Mouse (Mus musculus): Measurements from ENCODE around the gene Aprt.

Gene Aprt

GRCm38 (mm10) chr8:122564363-122565352, 12.1 kb downstream of the Aprt start:
- DNase-seq (ENCODE audit: low read depth, low spot score) = no peak

GRCm38 (mm10) chr8:122561199-122561598, 15.5 kb downstream of the Aprt start:
- peak; percentile 31 for DNase-seq (ENCODE audit: low read depth, low spot score)

- DNase-seq (ENCODE audit: low read depth, low spot score) = no peak
Measured at GRCm38 (mm10) chr8:122558671-122559349, 17.9 kb downstream of the Aprt start.

GRCm38 (mm10) chr8:122557248-122558038, 19.3 kb downstream of the Aprt start:
- DNase-seq (ENCODE audit: low read depth, low spot score) = peak; percentile 69

- DNase-seq (ENCODE audit: low read depth, low spot score) = peak; percentile 43
Measured at GRCm38 (mm10) chr8:122556030-122557009, 20.4 kb downstream of the Aprt start.

GRCm38 (mm10) chr8:122554786-122555185, 21.9 kb downstream of the Aprt start:
- peak; percentile 94 for DNase-seq (ENCODE audit: low read depth, low spot score)

GRCm38 (mm10) chr8:122551265-122552051, 25.3 kb downstream of the Aprt start, which contains the start of gene Piezo1:
Gene Piezo1 (minus strand): TSS chr8:122551329.
- peak; percentile 78 for DNase-seq (ENCODE audit: low read depth, low spot score)

- DNase-seq (ENCODE audit: low read depth, low spot score) = no peak
Measured at GRCm38 (mm10) chr8:122550995-122551264, 25.8 kb downstream of the Aprt start.

GRCm38 (mm10) chr8:122550234-122550994, 26.3 kb downstream of the Aprt start:
- peak; percentile 40 for DNase-seq (ENCODE audit: low read depth, low spot score)

- DNase-seq (ENCODE audit: low read depth, low spot score) = peak; percentile 75
Measured at GRCm38 (mm10) chr8:122548891-122549439, 27.7 kb downstream of the Aprt start.

- DNase-seq (ENCODE audit: low read depth, low spot score) = no peak
Measured at GRCm38 (mm10) chr8:122548331-122548730, 28.4 kb downstream of the Aprt start.

- no peak for DNase-seq (ENCODE audit: low read depth, low spot score)
Measured at GRCm38 (mm10) chr8:122547815-122548214, 28.9 kb downstream of the Aprt start.

- DNase-seq (ENCODE audit: low read depth, low spot score) = no peak
Measured at GRCm38 (mm10) chr8:122546811-122547453, 29.8 kb downstream of the Aprt start.

GRCm38 (mm10) chr8:122546066-122546755, 30.5 kb downstream of the Aprt start:
- DNase-seq (ENCODE audit: low read depth, low spot score) = no peak

- DNase-seq (ENCODE audit: low read depth, low spot score) = no peak
Measured at GRCm38 (mm10) chr8:122544138-122544537, 32.6 kb downstream of the Aprt start.

GRCm38 (mm10) chr8:122538310-122539076, 38.2 kb downstream of the Aprt start:
- DNase-seq (ENCODE audit: low read depth, low spot score) = no peak

- no peak for DNase-seq (ENCODE audit: low read depth, low spot score)
Measured at GRCm38 (mm10) chr8:122537812-122538211, 38.9 kb downstream of the Aprt start.
